Mouse (Mus musculus) G1E (cell line): ENCODE data around the gene Gfpt1.
A peak's percentile ranks its signal among the peaks of the same experiment; 100 is the strongest.

Source experiments
- CTCF ChIP-seq: IDR thresholded peaks from 2 replicates; pipeline ENCODE4 v1.5.1; 2012; ENCODE audit warnings: low read depth, low read length, inconsistent platforms, mixed read lengths
- GATA1 ChIP-seq: IDR thresholded peaks from 2 replicates; pipeline ENCODE4 v1.6.1; 2012; ENCODE audit warnings: borderline replicate concordance, low read length, inconsistent platforms, mixed read lengths
- GATA2 ChIP-seq: IDR thresholded peaks from 2 replicates; pipeline ENCODE4 v1.6.1; 2012; ENCODE audit warnings: low read depth, low read length, inconsistent platforms, borderline replicate concordance
- POLR2AphosphoS5 ChIP-seq: IDR thresholded peaks from 2 replicates; pipeline ENCODE4 v1.6.1; 2012; ENCODE audit warnings: low read depth, low read length, inconsistent platforms; ENCODE audit not compliant: insufficient replicate concordance
- TAL1 ChIP-seq: conservative IDR thresholded peaks from 2 replicates; pipeline ENCODE4 v1.6.1; 2012; ENCODE audit warnings: low read depth, low read length, inconsistent platforms, mixed read lengths

GRCm38 (mm10) chr6:87101281-87101954 lies 58.8 kb downstream of the Gfpt1 start:
- no peak for TF ChIP-seq TAL1
- no peak for TF ChIP-seq GATA2
- TF ChIP-seq CTCF = peak; percentile 70
- no peak for TF ChIP-seq POLR2AphosphoS5
- TF ChIP-seq GATA1 = no peak
